Mouse (Mus musculus): ENCODE measurements around the gene Cbll1. TPM values are rescaled to one million over a fixed set of nuclear protein-coding genes. Genes with fewer than 3 reads are reported as not detected.

Cbll1 gene
- 17.1 and 17.7 TPM in 2 replicates for polyA plus RNA-seq (2016; fragmentation: Nextera tagmentation; extraction: Ambion mirVana)

DNA sequence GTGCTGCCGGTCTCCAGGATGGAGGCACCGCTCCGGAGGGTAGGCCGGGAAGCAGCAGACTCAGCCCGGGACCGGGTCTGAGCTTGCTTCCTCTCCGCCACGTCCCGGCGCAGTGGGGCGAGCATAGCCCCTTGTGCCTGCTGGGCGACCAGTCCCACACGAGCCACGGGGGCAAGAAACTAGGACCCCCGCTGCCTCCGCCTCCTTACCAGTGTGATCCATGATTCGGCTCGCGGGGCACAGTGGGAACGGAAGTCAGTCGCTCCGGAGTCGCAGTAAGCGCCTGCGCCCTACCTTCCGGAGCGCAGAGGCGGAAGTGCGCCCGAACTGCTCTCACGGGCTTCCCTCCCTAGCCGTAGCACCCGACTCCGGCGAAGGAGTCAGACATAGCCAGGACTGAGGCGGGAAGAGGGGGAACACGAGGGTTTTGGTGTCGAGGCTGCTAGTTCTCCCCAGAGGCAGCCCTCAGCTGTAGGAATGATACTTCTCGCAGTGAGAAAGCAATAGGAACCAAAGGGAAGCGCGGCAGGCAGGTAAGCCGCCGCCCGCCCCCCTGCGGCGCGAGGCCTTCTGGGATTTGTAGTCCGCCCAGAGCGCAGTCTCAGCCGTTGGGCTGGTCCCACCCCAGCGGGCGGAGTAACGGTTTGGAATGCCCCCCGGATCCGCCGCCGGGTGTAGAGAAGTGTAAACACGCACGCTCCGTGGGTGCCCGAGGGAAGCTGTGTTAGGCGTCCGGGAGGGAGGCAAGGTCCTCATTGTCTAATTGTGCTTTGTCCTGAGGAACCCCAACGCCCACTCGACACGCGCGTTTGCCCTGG is at the start of gene Cbll1:
Cbll1 (minus strand) TSS at position 303 of the 818 bp plus-strand sequence.
- peak within 1 kb of the TSS; percentile 84 for H3K4me2 ChIP-seq (replicated peaks)
- H3K4me3 ChIP-seq: peak within 1 kb of the TSS; percentile 78
- under 1% methylated on average over 67 of the region's 68 CpGs for WGBS
- H3K4me1 ChIP-seq: peaks cover 14% of the 10 kb centered on the region
- H3K36me3 ChIP-seq: peaks cover under 1% of the 10 kb centered on the region
- ATAC-seq (ENCODE audit: low FRiP score, low read depth): peak; percentile 98
- H3K9ac ChIP-seq (replicated peaks): peak within 1 kb of the TSS; percentile 79
- peak within 1 kb of the TSS; percentile 93 for H3K27ac ChIP-seq (replicated peaks)
- no peaks in the 10 kb centered on the region for H3K27me3 ChIP-seq
- H3K9me3 ChIP-seq: no peaks in the 10 kb centered on the region

DNA sequence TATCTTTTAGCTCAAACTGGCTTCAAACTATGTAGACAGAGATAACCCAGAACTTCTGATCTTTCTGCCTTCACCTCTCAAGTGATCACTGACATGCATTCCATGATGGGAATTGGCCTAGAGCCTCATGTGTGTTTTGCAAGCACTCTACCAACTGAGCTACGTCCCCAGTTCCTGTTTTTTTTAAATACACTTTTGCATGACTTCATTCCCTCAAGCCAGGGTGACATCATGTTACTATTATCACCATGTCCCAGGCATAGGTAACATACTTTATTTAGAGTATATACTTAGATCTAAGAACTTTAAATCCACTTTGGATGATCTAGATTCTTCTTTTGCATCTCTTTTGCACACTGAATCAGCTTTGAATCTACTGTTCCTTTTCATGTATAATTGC is 46.6 kb upstream of the Cbll1 start:
- no peak overlapping the region for H3K9ac ChIP-seq (replicated peaks)
- ATAC-seq (ENCODE audit: low FRiP score, low read depth): no peak
- H3K36me3 ChIP-seq: no peaks in the 10 kb centered on the region
- no peaks in the 10 kb centered on the region for H3K4me1 ChIP-seq
- no peak overlapping the region for H3K4me2 ChIP-seq (replicated peaks)
- no peak overlapping the region for H3K4me3 ChIP-seq
- 67% methylated on average over 1 of the region's 1 CpGs for WGBS
- no peaks in the 10 kb centered on the region for H3K27me3 ChIP-seq
- no peak overlapping the region for H3K27ac ChIP-seq (replicated peaks)
- no peaks in the 10 kb centered on the region for H3K9me3 ChIP-seq

DNA sequence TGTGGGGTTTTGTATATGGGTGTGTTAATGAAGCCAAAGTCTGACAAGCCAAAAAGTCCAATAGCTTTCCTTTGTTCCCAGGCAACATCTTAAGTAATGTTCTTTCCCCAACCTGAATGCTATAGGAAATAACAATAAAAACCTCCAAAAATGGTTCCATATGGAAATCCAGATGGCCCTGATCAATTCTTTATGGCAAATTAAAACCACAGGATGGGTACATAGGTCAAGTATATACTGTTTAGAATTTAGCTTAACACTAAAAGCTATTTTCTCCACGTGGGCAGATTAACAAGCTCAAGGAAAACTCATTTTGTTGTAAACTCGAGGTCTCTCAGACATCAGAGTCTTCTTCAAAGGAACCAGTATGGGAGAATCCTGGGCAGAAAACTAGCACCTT is 45.8 kb upstream of the Cbll1 start:
- Histone ChIP-seq H3K9ac (replicated peaks) (no peak overlapping the region), H3K27ac (replicated peaks) (no peak overlapping the region), H3K9me3 (no peaks in the 10 kb centered on the region), H3K36me3 (no peaks in the 10 kb centered on the region), H3K4me3 (no peak overlapping the region), H3K27me3 (no peaks in the 10 kb centered on the region), H3K4me1 (no peaks in the 10 kb centered on the region), H3K4me2 (replicated peaks) (no peak overlapping the region)
- ATAC-seq (ENCODE audit: low FRiP score, low read depth): no peak
- 66% methylated on average over 2 of the region's 2 CpGs for WGBS

DNA sequence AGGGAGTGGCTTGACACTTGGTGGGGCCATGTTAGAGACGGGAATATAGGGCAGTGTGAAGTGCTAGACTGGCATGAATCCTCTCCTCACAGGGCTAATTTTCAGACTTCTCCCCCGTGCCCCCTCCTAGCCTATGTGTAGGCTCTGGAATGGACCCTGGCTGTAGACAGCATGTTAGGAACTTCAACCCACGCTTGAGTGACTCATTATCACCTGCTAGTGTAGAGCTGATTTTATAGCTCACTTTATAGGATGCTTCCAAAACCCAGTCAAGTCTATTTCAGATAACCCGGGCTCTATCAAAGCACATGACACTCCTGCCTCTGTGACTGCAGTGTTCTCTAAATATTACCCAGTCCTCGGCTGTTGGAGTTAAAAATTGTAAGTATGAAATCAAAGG is 42.1 kb upstream of the Cbll1 start:
- ATAC-seq (ENCODE audit: low FRiP score, low read depth): no peak
- Histone ChIP-seq H3K27ac (replicated peaks) (no peak overlapping the region), H3K4me3 (no peak overlapping the region), H3K4me1 (no peaks in the 10 kb centered on the region), H3K36me3 (no peaks in the 10 kb centered on the region), H3K9me3 (no peaks in the 10 kb centered on the region), H3K9ac (replicated peaks) (no peak overlapping the region), H3K4me2 (replicated peaks) (no peak overlapping the region), H3K27me3 (no peaks in the 10 kb centered on the region)
- 77% methylated on average over 5 of the region's 5 CpGs for WGBS

DNA sequence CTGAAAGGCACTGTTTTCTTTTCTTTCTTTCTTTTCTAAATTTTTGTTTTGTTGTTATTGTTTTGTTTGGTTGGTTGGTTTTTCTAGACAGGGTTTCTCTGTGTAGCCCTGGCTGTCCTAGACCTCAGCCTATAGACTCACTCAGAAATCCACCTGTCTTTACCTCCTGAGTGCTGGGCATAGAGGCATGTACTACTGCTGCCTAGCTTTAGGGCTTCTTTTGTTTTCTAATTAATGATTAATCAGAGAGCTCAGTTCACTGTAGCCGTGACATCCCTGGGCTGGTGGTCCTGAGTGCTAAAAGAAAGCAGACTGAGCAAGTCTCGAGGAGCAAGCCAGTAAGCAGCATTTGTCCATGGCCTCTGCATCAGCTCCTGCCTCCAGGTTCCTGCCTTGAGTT is 40.4 kb upstream of the Cbll1 start:
- Histone ChIP-seq H3K27ac (replicated peaks) (no peak overlapping the region), H3K4me2 (replicated peaks) (no peak overlapping the region), H3K36me3 (no peaks in the 10 kb centered on the region), H3K4me3 (no peak overlapping the region), H3K9ac (replicated peaks) (no peak overlapping the region), H3K27me3 (no peaks in the 10 kb centered on the region), H3K4me1 (no peaks in the 10 kb centered on the region), H3K9me3 (no peaks in the 10 kb centered on the region)
- ATAC-seq (ENCODE audit: low FRiP score, low read depth): no peak
- 87% methylated on average over 2 of the region's 2 CpGs for WGBS

DNA sequence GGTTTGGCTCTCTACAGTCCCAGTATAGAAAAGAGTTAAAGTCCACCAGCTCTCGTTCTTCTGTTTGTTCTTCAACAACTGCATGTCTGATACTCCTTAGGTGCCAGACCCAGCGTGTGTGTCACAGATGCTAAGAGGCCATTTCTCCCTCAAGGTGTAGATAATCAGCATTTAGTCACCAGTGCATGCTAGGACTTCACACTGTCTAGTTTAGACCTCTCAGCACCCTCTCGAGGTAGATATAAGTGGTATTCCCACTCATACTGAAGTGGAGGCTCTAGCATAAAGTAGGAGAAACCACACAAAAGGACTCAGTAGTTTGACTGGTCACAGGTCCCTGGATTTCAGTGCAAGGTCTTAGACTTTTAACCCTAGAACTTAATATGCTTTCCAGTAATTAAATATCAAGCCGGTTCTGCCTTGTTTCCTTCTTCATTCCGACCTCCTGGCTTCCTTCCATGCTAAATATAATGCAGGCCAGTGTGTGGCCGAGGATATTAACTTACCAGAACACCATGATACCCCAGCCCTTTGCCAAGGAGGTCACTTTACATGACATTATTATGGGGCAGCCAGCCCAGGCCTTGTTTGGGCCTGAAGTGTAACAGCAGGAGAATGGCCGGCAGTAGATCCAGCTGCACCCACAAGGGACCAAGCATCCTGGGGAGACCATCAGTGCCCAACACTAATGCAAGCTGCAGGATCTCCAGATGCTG is 38.3 kb upstream of the Cbll1 start:
- no peak for ATAC-seq (ENCODE audit: low FRiP score, low read depth)
- WGBS: 83% methylated on average over 7 of the region's 7 CpGs

DNA sequence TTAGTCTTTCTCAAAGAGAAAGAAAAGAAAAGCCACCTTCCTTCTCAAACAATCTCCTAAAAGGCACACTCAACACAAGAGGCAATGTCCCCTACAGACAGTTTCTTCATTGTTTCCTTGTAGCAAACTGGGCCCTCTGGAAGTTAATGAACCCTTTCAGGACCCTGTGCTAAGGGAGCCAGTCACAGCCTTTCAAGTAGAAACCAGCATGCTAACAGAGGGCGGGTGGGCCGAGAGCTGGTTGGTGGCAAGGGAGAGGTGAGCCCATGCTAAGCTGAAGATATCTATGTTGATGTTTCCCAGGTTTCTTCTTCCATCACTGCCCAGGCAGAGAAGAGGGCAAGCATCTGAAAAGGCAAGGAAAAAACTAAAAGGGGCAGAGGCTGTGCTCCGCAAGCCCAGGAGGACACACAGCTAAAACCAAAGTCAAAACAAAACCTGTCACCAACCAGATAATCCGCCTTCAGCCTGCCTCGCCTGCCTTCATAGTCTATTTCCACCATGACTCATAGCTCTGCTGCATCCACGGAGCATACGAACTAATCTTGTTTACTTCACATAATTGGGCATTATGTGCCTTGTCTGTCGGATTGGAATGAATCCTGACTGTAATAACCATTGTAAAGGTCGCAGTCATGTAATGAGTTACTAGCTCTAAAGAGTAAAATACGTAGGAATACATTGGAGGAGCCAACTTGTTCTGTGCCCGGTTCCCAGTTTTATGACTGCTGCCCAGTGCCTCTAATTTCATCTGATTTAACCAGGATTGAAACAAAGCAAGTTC is 34.8 kb upstream of the Cbll1 start:
- H3K9ac ChIP-seq (replicated peaks): no peak overlapping the region
- no peaks in the 10 kb centered on the region for H3K9me3 ChIP-seq
- no peaks in the 10 kb centered on the region for H3K36me3 ChIP-seq
- WGBS: 69% methylated on average over 11 of the region's 11 CpGs
- peaks cover 5% of the 10 kb centered on the region; the same call in 1 of the 2 replicates for H3K4me1 ChIP-seq
- H3K4me3 ChIP-seq: no peak overlapping the region
- no peak overlapping the region for H3K27ac ChIP-seq (replicated peaks)
- H3K27me3 ChIP-seq: no peaks in the 10 kb centered on the region
- no peak for ATAC-seq (ENCODE audit: low FRiP score, low read depth)
- H3K4me2 ChIP-seq (replicated peaks): no peak overlapping the region

More for the DNA sequence above, 38.3 kb upstream of the Cbll1 start:
- Histone ChIP-seq H3K27me3 (no peaks in the 10 kb centered on the region), H3K9ac (replicated peaks) (no peak overlapping the region), H3K4me2 (replicated peaks) (no peak overlapping the region), H3K27ac (replicated peaks) (no peak overlapping the region), H3K4me3 (no peak overlapping the region), H3K36me3 (no peaks in the 10 kb centered on the region), H3K9me3 (no peaks in the 10 kb centered on the region), H3K4me1 (peaks cover 5% of the 10 kb centered on the region; the same call in 1 of the 2 replicates)

DNA sequence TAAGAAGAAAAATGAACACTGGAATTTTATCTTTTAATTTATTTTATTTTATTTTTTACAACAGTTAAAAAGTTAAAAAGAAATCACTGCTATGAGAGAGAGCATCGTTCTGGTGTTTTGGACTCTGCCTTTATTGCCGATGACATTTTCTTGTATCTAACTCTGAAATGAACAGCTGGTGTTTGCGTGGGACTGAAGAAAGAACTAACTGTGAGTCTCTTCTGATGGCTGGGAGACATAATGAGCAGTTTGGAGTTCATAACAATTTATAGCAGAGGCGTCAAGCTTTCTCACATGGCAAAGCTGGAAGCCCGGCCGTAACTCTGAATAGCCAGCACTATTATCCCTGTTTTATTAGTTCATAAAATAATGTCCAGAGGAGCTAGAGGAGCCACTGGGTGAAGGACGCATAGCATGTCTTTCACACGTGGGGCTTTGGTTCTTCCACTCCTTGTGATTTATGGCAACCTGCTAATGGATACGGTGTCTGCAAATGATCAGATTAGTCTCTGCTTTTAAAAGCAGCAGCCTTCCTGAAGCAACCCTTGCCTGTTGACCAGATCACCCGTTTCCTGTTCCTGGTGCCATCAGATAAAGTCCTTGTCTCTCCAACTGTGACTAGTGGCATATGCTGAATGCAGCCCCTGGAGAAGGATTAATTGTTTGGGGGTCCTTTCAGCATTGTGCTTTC is 33.9 kb upstream of the Cbll1 start:
- WGBS: 85% methylated on average over 10 of the region's 10 CpGs
- Histone ChIP-seq H3K27ac (replicated peaks) (no peak overlapping the region), H3K4me3 (no peak overlapping the region), H3K4me2 (replicated peaks) (no peak overlapping the region), H3K27me3 (no peaks in the 10 kb centered on the region), H3K9me3 (no peaks in the 10 kb centered on the region), H3K36me3 (no peaks in the 10 kb centered on the region), H3K9ac (replicated peaks) (no peak overlapping the region), H3K4me1 (peaks cover 5% of the 10 kb centered on the region; the same call in 1 of the 2 replicates)
- ATAC-seq (ENCODE audit: low FRiP score, low read depth): no peak

DNA sequence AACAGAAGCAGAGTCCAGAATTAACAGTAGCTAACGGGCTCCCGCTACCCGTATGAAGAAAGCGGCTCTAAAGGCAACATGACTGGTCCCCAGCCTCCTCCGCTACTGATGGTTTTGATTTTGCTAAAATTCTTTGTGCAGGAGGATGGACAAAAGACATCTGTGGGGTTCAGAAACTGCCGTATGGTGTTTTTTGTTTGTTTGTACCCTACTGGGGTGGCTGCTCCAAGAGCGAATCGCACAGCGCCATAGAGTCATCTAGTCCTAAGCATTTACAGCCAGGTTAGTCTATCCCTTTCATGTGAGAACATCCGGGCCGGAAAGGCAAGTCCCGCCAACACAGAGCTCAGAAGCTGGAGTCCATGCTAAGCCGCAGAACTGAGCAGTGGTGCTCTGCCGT is 32.6 kb upstream of the Cbll1 start:
- WGBS: 72% methylated on average over 14 of the region's 14 CpGs
- Histone ChIP-seq H3K27ac (replicated peaks) (no peak overlapping the region), H3K36me3 (no peaks in the 10 kb centered on the region), H3K9me3 (no peaks in the 10 kb centered on the region), H3K9ac (replicated peaks) (no peak overlapping the region), H3K4me1 (peaks cover 5% of the 10 kb centered on the region; the same call in 1 of the 2 replicates), H3K4me3 (no peak overlapping the region), H3K27me3 (no peaks in the 10 kb centered on the region), H3K4me2 (replicated peaks) (no peak overlapping the region)
- no peak for ATAC-seq (ENCODE audit: low FRiP score, low read depth)

DNA sequence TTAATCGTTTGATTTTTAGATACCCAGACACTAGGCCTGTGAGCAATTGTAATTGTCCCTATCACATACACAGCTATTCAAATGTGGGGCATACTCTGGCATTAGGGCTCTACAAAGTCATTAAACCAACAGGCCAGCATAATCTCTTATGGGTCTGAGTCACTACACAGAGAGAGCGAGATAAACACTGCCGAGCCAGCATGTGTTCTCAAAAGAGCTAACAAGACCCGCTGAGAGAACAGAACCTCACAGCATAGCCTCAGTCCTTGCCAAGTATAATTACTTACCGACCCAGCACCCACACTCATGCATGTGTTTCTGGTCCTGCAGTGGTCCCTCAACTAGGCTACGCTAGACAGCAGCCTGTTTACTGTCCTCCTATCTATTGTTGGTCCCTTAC is 28.0 kb upstream of the Cbll1 start:
- 62% methylated on average over 6 of the region's 6 CpGs for WGBS
- Histone ChIP-seq H3K4me2 (replicated peaks) (no peak overlapping the region), H3K4me1 (no peaks in the 10 kb centered on the region), H3K36me3 (no peaks in the 10 kb centered on the region), H3K27ac (replicated peaks) (no peak overlapping the region), H3K9ac (replicated peaks) (no peak overlapping the region), H3K27me3 (no peaks in the 10 kb centered on the region), H3K4me3 (no peak overlapping the region), H3K9me3 (no peaks in the 10 kb centered on the region)
- no peak for ATAC-seq (ENCODE audit: low FRiP score, low read depth)

DNA sequence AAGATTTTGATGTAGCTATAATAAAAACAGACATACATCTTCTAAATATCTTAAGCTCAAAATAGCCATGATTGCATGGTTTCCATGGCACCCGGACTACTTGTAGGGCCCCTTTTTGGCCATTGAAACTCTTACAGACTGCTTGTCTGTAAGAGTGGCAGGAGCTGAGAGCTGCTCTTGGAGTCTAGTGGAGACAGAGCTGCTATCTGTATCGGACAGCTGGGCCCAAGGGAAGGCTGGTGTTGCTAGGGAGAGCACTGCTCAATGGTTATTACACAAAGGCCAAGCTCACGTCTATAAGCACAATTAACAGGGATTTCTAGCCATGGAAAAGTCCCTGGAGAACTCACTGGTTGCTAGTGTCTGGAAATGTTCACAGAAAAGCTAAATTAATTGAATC is 22.0 kb upstream of the Cbll1 start:
- no peak overlapping the region for H3K4me2 ChIP-seq (replicated peaks)
- H3K27me3 ChIP-seq: no peaks in the 10 kb centered on the region
- ATAC-seq (ENCODE audit: low FRiP score, low read depth): peak; percentile 60
- no peaks in the 10 kb centered on the region for H3K9me3 ChIP-seq
- no peaks in the 10 kb centered on the region for H3K4me1 ChIP-seq
- WGBS: 60% methylated on average over 3 of the region's 3 CpGs
- no peaks in the 10 kb centered on the region for H3K36me3 ChIP-seq
- no peak overlapping the region for H3K9ac ChIP-seq (replicated peaks)
- H3K4me3 ChIP-seq: no peak overlapping the region
- H3K27ac ChIP-seq (replicated peaks): no peak overlapping the region
